Mouse (Mus musculus): ENCODE data around the gene Dcaf7.

- TF ChIP-seq CTCF (IDR thresholded peaks at IDR 0.05; ENCODE audit: low read depth) (no peak), EP300 (IDR thresholded peaks at IDR 0.05; ENCODE audit: low read depth) (no peak)
Observed at GRCm38 (mm10) chr11:106106047-106106587, 69.4 kb downstream of the Dcaf7 start.

Measured in heart, postnatal 0 days (tissue).